8 mouse cellular contexts compared by ENCODE assay signal in the genomic region with DNA sequence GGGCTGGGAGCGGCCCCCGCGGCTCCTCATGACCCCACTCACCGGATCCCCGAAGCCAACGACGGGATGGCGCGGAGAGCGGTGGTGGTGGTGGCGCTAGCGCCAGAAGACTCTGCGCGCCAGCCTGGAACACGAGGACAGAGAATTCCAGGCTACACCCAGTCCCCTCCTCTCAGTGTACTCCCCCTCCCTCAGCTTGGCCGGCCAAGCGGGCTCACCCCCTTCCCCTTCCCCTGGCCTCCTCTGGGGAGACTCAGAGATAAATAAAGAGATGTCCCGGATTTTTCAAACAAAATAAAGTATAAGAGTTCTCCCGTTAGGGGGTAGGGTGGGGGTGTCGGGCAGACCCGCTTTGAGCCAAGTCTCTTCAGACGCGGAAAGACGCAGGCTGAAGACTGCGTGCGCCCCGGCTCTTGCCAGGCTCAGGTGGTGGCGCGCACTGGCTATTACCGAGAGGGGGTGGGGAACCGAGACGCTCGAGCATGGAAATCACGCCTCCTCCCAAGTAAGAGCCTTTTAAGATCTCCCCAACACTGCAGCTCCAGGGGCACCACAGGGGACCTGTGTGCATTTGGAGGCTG. TPM values are rescaled to one million over a fixed set of nuclear protein-coding genes. Genes with fewer than 3 reads are reported as not detected.
DNase-seq lines count a peak whose midpoint lies in the region; ATAC-seq and TF ChIP-seq lines count a peak whose summit lies in the region.

Gene Ptchd1, minus strand, starts transcription at position 114 of the 581 bp plus-strand sequence.

- peak; percentile 50; the same call in 1 of the 2 replicates for ATAC-seq in intestine, embryonic 14.5 days (replicated peaks; ENCODE audit: low FRiP score, low TSS enrichment, low read depth)
- no peak for ATAC-seq in liver, embryonic 14.5 days (ENCODE audit: insufficient read depth)
- ATAC-seq in stomach, embryonic 14.5 days (ENCODE audit: insufficient number of reproducible peaks, insufficient read depth, low FRiP score, low read depth), result peak; percentile 76
- no peak for ATAC-seq in CD4-positive, CD25-positive, alpha-beta regulatory T cell, adult 4 months

- no peaks in the 10 kb centered on the region for H3K9me3 ChIP-seq in E14TG2a.4 (ENCODE audit: low read length)
- no peaks in the 10 kb centered on the region for H3K9me3 ChIP-seq in intestine, embryonic 14.5 days (ENCODE audit: control insufficient read depth, low read length)
- no peaks in the 10 kb centered on the region for H3K9me3 ChIP-seq in liver, embryonic 14.5 days (ENCODE audit: control insufficient read depth, low read length)
- H3K9me3 ChIP-seq in stomach, embryonic 14.5 days (ENCODE audit: control insufficient read depth, low read depth, low read length), result no peaks in the 10 kb centered on the region

- H3K27me3 ChIP-seq in E14TG2a.4 (ENCODE audit: insufficient read depth, low read length), result peaks cover 41% of the 10 kb centered on the region
- peaks cover 34% of the 10 kb centered on the region for H3K27me3 ChIP-seq in intestine, embryonic 14.5 days (replicated peaks; ENCODE audit: control insufficient read depth, insufficient read depth, low read length)
- peaks cover 26% of the 10 kb centered on the region for H3K27me3 ChIP-seq in liver, embryonic 14.5 days (ENCODE audit: control insufficient read depth, insufficient read depth, low read length)
- H3K27me3 ChIP-seq in stomach, embryonic 14.5 days (ENCODE audit: control insufficient read depth, insufficient read depth, low read length), result no peaks in the 10 kb centered on the region

- TF ChIP-seq CTCF in gastrocnemius, adult 2 months (IDR thresholded peaks at IDR 0.05), result no peak
- TF ChIP-seq CTCF in E14TG2a.4 (conservative IDR thresholded peaks at IDR 0.05; ENCODE audit: low read length), result no peak
- TF ChIP-seq CTCF in liver, embryonic 14.5 days (IDR thresholded peaks at IDR 0.05; ENCODE audit: low read depth), result no peak

- intact Hi-C loops in gastrocnemius, adult 2 months (cut with DNase I), result no loop called here

- H3K27ac ChIP-seq in gastrocnemius, adult 2 months, result no peak within 1 kb of the TSS
- no peak within 1 kb of the TSS for H3K27ac ChIP-seq in intestine, embryonic 14.5 days (ENCODE audit: low read depth)
- H3K27ac ChIP-seq in liver, embryonic 14.5 days, result no peak within 1 kb of the TSS
- no peak within 1 kb of the TSS for H3K27ac ChIP-seq in stomach, embryonic 14.5 days (ENCODE audit: low read length)

- H3K4me3 ChIP-seq in gastrocnemius, adult 2 months, result peak within 1 kb of the TSS; percentile 64
- H3K4me3 ChIP-seq in E14TG2a.4 (replicated peaks; ENCODE audit: low read length), result peak within 1 kb of the TSS; percentile 77
- H3K4me3 ChIP-seq in intestine, embryonic 14.5 days (ENCODE audit: low read depth, low read length), result peak within 1 kb of the TSS; percentile 38
- peak within 1 kb of the TSS; percentile 6 to 23; a peak in 1 of 4 replicates for H3K4me3 ChIP-seq in liver, embryonic 14.5 days (ENCODE audit: insufficient read depth in 1 of 2, low read depth in 2 of 2, low read length in 2 of 2)
- H3K4me3 ChIP-seq in stomach, embryonic 14.5 days (ENCODE audit: low read depth, low read length), result peak within 1 kb of the TSS; percentile 45

- H3K36me3 ChIP-seq in E14TG2a.4 (ENCODE audit: insufficient read depth, low read length), result no peaks in the 10 kb centered on the region
- H3K36me3 ChIP-seq in intestine, embryonic 14.5 days (ENCODE audit: control insufficient read depth, insufficient read depth, low read length), result no peaks in the 10 kb centered on the region
- H3K36me3 ChIP-seq in liver, embryonic 14.5 days (replicated peaks; ENCODE audit: control insufficient read depth, insufficient read depth, low read depth), result no peaks in the 10 kb centered on the region
- no peaks in the 10 kb centered on the region for H3K36me3 ChIP-seq in stomach, embryonic 14.5 days (ENCODE audit: control insufficient read depth, insufficient read depth, low read length)

- TF ChIP-seq EP300 in liver, embryonic 14.5 days (IDR thresholded peaks at IDR 0.05; ENCODE audit: low read depth), result no peak

- no peak within 1 kb of the TSS for H3K9ac ChIP-seq in intestine, embryonic 14.5 days (ENCODE audit: low read length)
- no peak within 1 kb of the TSS for H3K9ac ChIP-seq in liver, embryonic 14.5 days (replicated peaks)
- 0 out of 2 replicates have a peak within 1 kb of the TSS, but pooled peaks have one; percentile 14 for H3K9ac ChIP-seq in stomach, embryonic 14.5 days (replicated peaks; ENCODE audit: low read depth, low read length)

- no peaks in the 10 kb centered on the region for H3K4me1 ChIP-seq in E14TG2a.4 (replicated peaks; ENCODE audit: low read depth, low read length)
- H3K4me1 ChIP-seq in intestine, embryonic 14.5 days (replicated peaks; ENCODE audit: control insufficient read depth, insufficient read depth, low read length), result no peaks in the 10 kb centered on the region
- H3K4me1 ChIP-seq in liver, embryonic 14.5 days (replicated peaks; ENCODE audit: control insufficient read depth in 2 of 2, insufficient read depth in 2 of 2, low read length in 1 of 2), result no peaks in the 10 kb centered on the region
- H3K4me1 ChIP-seq in stomach, embryonic 14.5 days (ENCODE audit: control insufficient read depth, insufficient read depth, low read length), result no peaks in the 10 kb centered on the region

- no peak for DNase-seq in gastrocnemius, adult 2 months
- DNase-seq in gastrocnemius, postnatal 25 days, result no peak
- peak; percentile 24 for DNase-seq in embryo, embryonic 10.5 days (ENCODE audit: low spot score)
- peak; percentile 57 for DNase-seq in intestine, embryonic 14.5 days (ENCODE audit: low spot score)
- DNase-seq in liver, embryonic 14.5 days (ENCODE audit: low read depth in 3 of 3, low spot score in 3 of 3), result no peak

- H3K4me2 ChIP-seq in intestine, embryonic 14.5 days (ENCODE audit: low read length), result peak within 1 kb of the TSS; percentile 74
- H3K4me2 ChIP-seq in liver, embryonic 14.5 days (ENCODE audit: low read depth), result peak within 1 kb of the TSS; percentile 32
- peak within 1 kb of the TSS; percentile 71 for H3K4me2 ChIP-seq in stomach, embryonic 14.5 days (replicated peaks; ENCODE audit: low read depth, low read length)

- WGBS in intestine, embryonic 14.5 days, result 18% methylated on average over 32 of the region's 34 CpGs
- 12% methylated on average over 32 of the region's 34 CpGs for WGBS in liver, embryonic 14.5 days (ENCODE audit: insufficient replicate concordance)
- 22% methylated on average over 31 of the region's 34 CpGs for WGBS in stomach, embryonic 14.5 days

RNA-seq across cellular contexts. Expression of gene Ptchd1, which starts in this region (rescaled TPM):
- total RNA-seq in gastrocnemius, adult 2 months (2021), result under 1 TPM; 0.20 TPM
- under 1 TPM; 0.16 to 0.23 TPM for total RNA-seq in gastrocnemius, postnatal 25 days (2021)
- 1.1 TPM in 2 replicates for polyA plus RNA-seq in intestine, embryonic 14.5 days (2014; fragmentation: Nextera tagmentation; extraction: Ambion mirVana)
- 0.01 and 0.02 TPM in 2 replicates for polyA plus RNA-seq in liver, embryonic 14.5 days (2012; rRNA removed)
- not detected in 2 replicates for polyA plus RNA-seq in liver, embryonic 14.5 days (2014; fragmentation: Nextera tagmentation; extraction: Ambion mirVana)
- 5.5 and 6.7 TPM in 2 replicates for polyA plus RNA-seq in stomach, embryonic 14.5 days (2014; fragmentation: Nextera tagmentation; extraction: Ambion mirVana)
- polyA plus RNA-seq in CD4-positive, CD25-positive, alpha-beta regulatory T cell, adult 4 months (2017; shearing (Covaris generic)), result not detected

Comparison
In these comparisons a context has a peak if more than half of its experiments do, and no peak if none do; other contexts are left out.
1. DNase-seq: peak in embryo, embryonic 10.5 days (single experiment) and intestine, embryonic 14.5 days (single experiment); none in gastrocnemius, adult 2 months (single experiment), gastrocnemius, postnatal 25 days (single experiment) and liver, embryonic 14.5 days (0 of 3).
2. H3K4me3 ChIP-seq: peak in every context shown above with its lines; median percentile 77 in E14TG2a.4; 64 in gastrocnemius, adult 2 months; 45 in stomach, embryonic 14.5 days; 38 in intestine, embryonic 14.5 days; 14 in liver, embryonic 14.5 days.
3. ATAC-seq: peak in intestine, embryonic 14.5 days (single experiment) and stomach, embryonic 14.5 days (single experiment); none in liver, embryonic 14.5 days (single experiment) and CD4-positive, CD25-positive, alpha-beta regulatory T cell, adult 4 months (single experiment).
4. Peak in every context shown above with its lines, with median percentiles within 50 percentile points of each other: H3K4me2 ChIP-seq.